Mouse (Mus musculus) stomach, postnatal 0 days (tissue): Measurements from ENCODE around the gene Mical3. TPM values are rescaled to one million over a fixed set of nuclear protein-coding genes. Genes with fewer than 3 reads are reported as not detected.

ENCODE experiments used
- ATAC-seq: fragments of 200-750 bp; cut with Nextera tagmentation; 2 replicates; pipeline ENCODE4 v1.8.0; 2017; ENCODE audit not compliant: low FRiP score, low TSS enrichment
- DNase-seq: peaks from one replicate; pipeline ENCODE4 v3.0.0-alpha.2; 2016; ENCODE audit warnings: low spot score
- H3K27ac ChIP-seq: fragments of 300-500 bp; sonication (generic); replicated peaks from 2 replicates; pipeline ENCODE4 v1.5.1; 2014; ENCODE audit warnings: mild to moderate bottlenecking, control low read depth
- H3K27me3 ChIP-seq: fragments of 300-500 bp; sonication (generic); 2 replicates; pipeline ENCODE4 v1.6.1; 2014; ENCODE audit warnings: low read length; ENCODE audit not compliant: control insufficient read depth, insufficient read depth
- H3K36me3 ChIP-seq: fragments of 300-500 bp; sonication (generic); 2 replicates; pipeline ENCODE4 v1.6.1; 2014; ENCODE audit warnings: low read length, mixed read lengths; ENCODE audit not compliant: control insufficient read depth, insufficient read depth
- H3K4me1 ChIP-seq: fragments of 300-500 bp; sonication (generic); replicated peaks from 2 replicates; pipeline ENCODE4 v1.6.1; 2014; ENCODE audit warnings: antibody characterized with exemption; ENCODE audit not compliant: control insufficient read depth, insufficient read depth
- H3K4me2 ChIP-seq: fragments of 300-500 bp; sonication (generic); replicated peaks from 2 replicates; pipeline ENCODE4 v1.6.1; 2014; ENCODE audit warnings: low read depth, mild to moderate bottlenecking, control low read depth, moderate library complexity
- H3K4me3 ChIP-seq: fragments of 300-500 bp; sonication (generic); 2 replicates; pipeline ENCODE4 v1.5.1; 2014; ENCODE audit warnings: low read depth, low read length, control low read depth
- H3K9ac ChIP-seq: fragments of 300-500 bp; sonication (generic); 2 replicates; pipeline ENCODE4 v1.6.1; 2014; ENCODE audit warnings: mild to moderate bottlenecking, low read length, control low read depth, mixed read lengths
- H3K9me3 ChIP-seq: fragments of 300-500 bp; sonication (generic); 2 replicates; pipeline ENCODE4 v1.6.1; 2016; ENCODE audit warnings: low read length; ENCODE audit not compliant: control insufficient read depth
- CTCF ChIP-seq: IDR thresholded peaks from 2 replicates; pipeline ENCODE4 v1.5.1; 2016; ENCODE audit warnings: antibody characterized with exemption, low read depth, mild to moderate bottlenecking, moderate library complexity
- EP300 ChIP-seq: optimal IDR thresholded peaks from 2 replicates; pipeline ENCODE3; 2016; ENCODE audit warnings: antibody characterized with exemption
- WGBS: fragments of 180-500 bp; shearing (Covaris S2); extraction: QIAGEN DNeasy Blood & Tissue Kit; methylation state at CpG from one replicate; pipeline ENCODE4 v1.1.7; 2014; 5-methylcytosine and 5-hydroxymethylcytosine counted together
- polyA plus RNA-seq: library from polyadenylated mRNA; unstranded; fragments of >200 nt; fragmentation: Nextera tagmentation; extraction: Ambion mirVana; gene quantifications from 2 replicates; pipeline ENCODE4 v1.2.1, GENCODE M21; 2015

Mical3 gene
- polyA plus RNA-seq, 1 experiment from 2014 or later = 4.5 TPM

- H3K9ac ChIP-seq = no peak overlapping the region
- H3K36me3 ChIP-seq = no peaks in the 10 kb centered on the region
- no peaks in the 10 kb centered on the region for H3K4me1 ChIP-seq
- DNase-seq (no peak), ATAC-seq (no peak)
- H3K27me3 ChIP-seq = no peaks in the 10 kb centered on the region
- TF ChIP-seq EP300 = no peak
- no peak for TF ChIP-seq CTCF
- H3K4me2 ChIP-seq = no peak overlapping the region
- 56% methylated on average over 13 of the region's 13 CpGs for WGBS
- H3K27ac ChIP-seq = no peak overlapping the region
- H3K4me3 ChIP-seq = no peak overlapping the region
- no peaks in the 10 kb centered on the region for H3K9me3 ChIP-seq
These were observed 165.0 kb downstream of the Mical3 start for GRCm38 (mm10) chr6:120965814-120966213.

DNA sequence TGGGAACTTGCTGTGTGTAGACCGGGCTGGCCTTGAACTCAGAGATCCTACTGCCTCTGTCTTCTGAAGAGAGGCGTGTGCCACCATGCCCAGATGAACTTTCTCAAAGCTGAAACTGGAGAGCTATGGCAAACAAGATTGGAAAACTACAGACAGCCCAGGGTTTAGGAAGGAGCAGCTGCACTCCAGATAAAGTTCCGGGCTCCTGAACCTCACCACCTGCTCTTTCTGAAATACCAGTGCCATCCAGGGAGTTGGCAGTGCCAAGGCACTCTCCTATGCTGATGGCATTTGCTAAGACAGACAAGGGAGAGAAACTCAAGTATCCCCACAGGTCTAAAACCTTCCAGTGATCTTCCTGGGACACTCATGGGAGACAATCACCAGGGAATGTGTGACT, 166.6 kb downstream of the Mical3 start:
- H3K36me3 ChIP-seq = no peaks in the 10 kb centered on the region; the same call in 1 of the 2 replicates
- no peaks in the 10 kb centered on the region for H3K27me3 ChIP-seq
- no peak overlapping the region for H3K4me3 ChIP-seq
- no peak overlapping the region for H3K4me2 ChIP-seq
- no peak overlapping the region for H3K27ac ChIP-seq
- no peaks in the 10 kb centered on the region for H3K9me3 ChIP-seq
- no peaks in the 10 kb centered on the region for H3K4me1 ChIP-seq
- no peak for ATAC-seq
- WGBS = 93% methylated on average over 3 of the region's 3 CpGs
- TF ChIP-seq CTCF (no peak), EP300 (no peak)
- no peak overlapping the region for H3K9ac ChIP-seq
- no peak for DNase-seq

DNA sequence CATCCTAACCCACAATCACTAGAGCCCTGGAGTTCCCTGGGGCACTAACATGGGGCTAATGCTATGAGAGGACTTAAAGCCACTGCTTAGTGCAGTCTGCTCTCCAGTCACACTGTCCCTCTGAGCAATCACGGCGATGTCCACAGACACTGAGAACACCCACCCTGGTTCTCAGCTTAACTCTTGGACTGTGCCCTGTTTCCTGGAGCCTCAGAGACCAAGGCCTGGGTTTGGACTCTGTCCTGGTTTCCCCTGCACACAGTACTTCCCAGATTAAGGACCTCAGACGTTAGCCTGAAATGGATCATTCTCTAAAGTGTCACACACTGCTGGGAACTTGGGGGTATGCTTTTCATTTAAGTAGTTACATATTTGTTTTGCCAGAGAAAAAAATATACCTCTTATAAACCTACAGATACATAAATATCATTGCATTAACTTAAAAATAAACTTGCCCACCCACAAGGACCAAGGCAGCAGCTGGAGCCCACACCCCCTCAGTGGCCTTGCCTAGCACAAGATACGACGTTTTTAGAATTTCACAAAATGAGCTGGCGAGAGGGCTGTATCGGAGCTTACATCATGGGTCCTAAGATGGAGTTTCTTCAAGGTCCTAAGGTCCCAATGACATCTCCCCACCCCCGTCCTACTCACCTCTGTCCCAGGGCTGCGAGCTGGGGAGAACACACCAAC, 170.3 kb downstream of the Mical3 start:
- TF ChIP-seq EP300 (no peak), CTCF (no peak)
- Histone ChIP-seq H3K4me2 (no peak overlapping the region), H3K4me1 (no peaks in the 10 kb centered on the region), H3K9ac (no peak overlapping the region), H3K27ac (no peak overlapping the region), H3K36me3 (peaks cover 7% of the 10 kb centered on the region; the same call in 1 of the 2 replicates), H3K27me3 (no peaks in the 10 kb centered on the region), H3K9me3 (no peaks in the 10 kb centered on the region), H3K4me3 (no peak overlapping the region)
- 82% methylated on average over 9 of the region's 9 CpGs for WGBS
- DNase-seq (no peak), ATAC-seq (no peak)

GRCm38 (mm10) chr6:120957331-120957730, 173.5 kb downstream of the Mical3 start:
- no peak overlapping the region for H3K27ac ChIP-seq
- no peaks in the 10 kb centered on the region for H3K4me1 ChIP-seq
- TF ChIP-seq EP300 (no peak), CTCF (no peak)
- no peak for ATAC-seq
- H3K9ac ChIP-seq = no peak overlapping the region
- peaks cover 7% of the 10 kb centered on the region; the same call in 1 of the 2 replicates for H3K36me3 ChIP-seq
- H3K4me2 ChIP-seq = no peak overlapping the region
- no peaks in the 10 kb centered on the region for H3K9me3 ChIP-seq
- H3K4me3 ChIP-seq = no peak overlapping the region
- no peak for DNase-seq
- H3K27me3 ChIP-seq = no peaks in the 10 kb centered on the region
- 74% methylated on average over 4 of the region's 4 CpGs for WGBS

DNA sequence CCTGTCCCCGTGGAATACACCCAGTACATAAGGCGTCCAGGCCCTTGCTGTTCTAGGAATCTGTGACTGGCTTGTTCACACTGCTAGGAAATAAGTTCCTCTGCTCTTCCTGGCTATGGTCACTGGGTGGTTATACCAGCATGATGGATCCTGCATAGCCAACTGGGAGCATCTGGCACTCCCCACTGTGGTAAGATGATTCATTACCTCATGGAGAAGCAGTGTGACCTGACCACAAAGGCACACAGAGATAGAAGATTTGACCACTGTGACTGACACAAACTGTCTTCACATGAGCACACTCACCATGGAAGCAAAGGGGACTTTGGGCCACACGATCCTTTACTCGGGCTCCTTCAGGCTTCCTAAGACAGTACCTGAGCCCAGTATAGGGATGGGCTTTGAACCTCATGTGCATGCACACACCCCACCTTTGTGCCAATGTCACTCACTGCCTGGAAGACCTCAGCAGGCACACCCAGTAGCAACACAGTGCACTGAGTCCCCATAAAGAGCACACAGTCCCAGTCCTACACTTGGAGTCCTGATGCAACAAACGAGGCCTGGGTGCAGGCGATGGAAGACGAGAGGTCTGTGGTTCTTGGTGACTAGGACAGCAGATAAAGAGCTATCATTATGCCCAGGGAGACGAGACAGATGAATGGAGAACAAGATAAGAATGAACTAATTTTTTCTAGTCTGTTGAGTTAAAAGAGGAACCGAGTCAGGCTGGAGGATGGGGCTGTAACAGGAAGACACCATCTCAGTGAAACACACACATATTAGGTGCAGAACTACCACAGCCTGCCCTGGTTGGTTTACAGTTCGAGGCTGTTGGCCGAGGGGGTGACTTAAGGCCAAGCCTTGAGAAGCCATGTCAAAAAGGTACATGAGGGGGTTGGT, 174.3 kb downstream of the Mical3 start:
- ATAC-seq (no peak), DNase-seq (no peak)
- TF ChIP-seq EP300 (no peak), CTCF (no peak)
- no peak overlapping the region for H3K4me2 ChIP-seq
- H3K4me1 ChIP-seq = no peaks in the 10 kb centered on the region
- H3K27ac ChIP-seq = no peak overlapping the region
- peaks cover 7% of the 10 kb centered on the region; the same call in 1 of the 2 replicates for H3K36me3 ChIP-seq
- no peaks in the 10 kb centered on the region for H3K27me3 ChIP-seq
- no peak overlapping the region for H3K9ac ChIP-seq
- 84% methylated on average over 11 of the region's 11 CpGs for WGBS
- no peak overlapping the region for H3K4me3 ChIP-seq
- H3K9me3 ChIP-seq = no peaks in the 10 kb centered on the region

- no peak overlapping the region for H3K9ac ChIP-seq
- WGBS = 71% methylated on average over 3 of the region's 3 CpGs
- H3K4me2 ChIP-seq = no peak overlapping the region
- no peak for ATAC-seq
- no peak overlapping the region for H3K4me3 ChIP-seq
- H3K4me1 ChIP-seq = no peaks in the 10 kb centered on the region
- no peaks in the 10 kb centered on the region for H3K9me3 ChIP-seq
- H3K36me3 ChIP-seq = peaks cover 7% of the 10 kb centered on the region; the same call in 1 of the 2 replicates
- no peaks in the 10 kb centered on the region for H3K27me3 ChIP-seq
- no peak overlapping the region for H3K27ac ChIP-seq
- DNase-seq = no peak
- TF ChIP-seq EP300 (no peak), CTCF (0 out of 2 replicates have a peak, but pooled peaks have one; percentile 2)
These were observed 175.6 kb downstream of the Mical3 start for GRCm38 (mm10) chr6:120955215-120955614.
